Mouse (Mus musculus): ENCODE data around the gene Slc32a1. TPM values are rescaled to one million over a fixed set of nuclear protein-coding genes. Genes with fewer than 3 reads are reported as not detected.

The Slc32a1 gene
- polyA plus RNA-seq, 1 experiment, result 0.02 TPM

DNA sequence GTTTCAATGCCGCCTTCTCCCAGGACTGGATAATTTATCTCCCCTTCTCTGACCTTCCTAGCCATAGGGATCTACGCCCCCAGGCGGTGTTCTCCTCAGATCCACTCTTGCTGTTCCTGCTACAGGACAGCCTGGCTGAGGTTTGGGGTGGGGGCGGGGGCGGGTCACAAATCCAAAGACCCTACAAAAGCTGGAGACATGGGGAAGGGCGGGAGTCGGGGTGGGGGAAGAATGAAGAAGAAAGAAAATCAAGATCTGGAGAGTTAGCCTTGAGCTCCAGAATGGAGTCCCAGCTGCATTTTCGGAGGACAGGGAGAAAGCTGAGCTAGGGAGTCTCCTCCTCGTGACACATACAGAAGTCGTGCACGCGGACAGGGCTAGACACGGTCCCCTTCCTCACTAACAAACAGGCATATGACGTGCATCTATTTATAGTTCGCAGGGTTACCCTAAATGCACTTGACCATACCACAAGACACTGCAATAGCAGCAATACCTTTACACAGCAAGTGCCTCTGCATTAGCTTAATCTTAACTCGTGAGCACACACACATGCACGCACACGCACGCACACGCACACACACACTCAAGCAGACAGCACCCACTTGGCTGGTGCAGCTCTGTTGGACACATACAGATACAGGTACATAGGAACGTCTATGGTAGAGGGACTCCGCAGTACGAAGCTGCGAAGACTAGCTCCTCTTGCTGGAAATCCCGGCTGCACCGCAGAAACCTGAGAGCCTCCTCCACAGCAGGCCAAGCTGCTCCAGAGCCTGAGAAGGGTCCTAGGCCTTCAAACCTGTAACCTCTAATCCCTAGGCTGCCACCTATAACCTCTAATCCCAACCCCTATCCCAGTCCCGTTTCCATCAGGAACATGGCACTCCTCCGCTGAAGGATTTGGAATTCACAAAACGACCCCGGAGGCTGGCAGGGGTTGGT is 1.4 kb downstream of the Slc32a1 start:
- WGBS, result 11% methylated on average over 30 of the region's 30 CpGs
- DNase-seq (ENCODE audit: low read depth, low spot score), result no peak

GRCm38 (mm10) chr2:158612671-158613250 is 2.2 kb downstream of the Slc32a1 start:
- no peak for DNase-seq (ENCODE audit: low read depth, low spot score)
- 17% methylated on average over 10 of the region's 10 CpGs for WGBS

DNA sequence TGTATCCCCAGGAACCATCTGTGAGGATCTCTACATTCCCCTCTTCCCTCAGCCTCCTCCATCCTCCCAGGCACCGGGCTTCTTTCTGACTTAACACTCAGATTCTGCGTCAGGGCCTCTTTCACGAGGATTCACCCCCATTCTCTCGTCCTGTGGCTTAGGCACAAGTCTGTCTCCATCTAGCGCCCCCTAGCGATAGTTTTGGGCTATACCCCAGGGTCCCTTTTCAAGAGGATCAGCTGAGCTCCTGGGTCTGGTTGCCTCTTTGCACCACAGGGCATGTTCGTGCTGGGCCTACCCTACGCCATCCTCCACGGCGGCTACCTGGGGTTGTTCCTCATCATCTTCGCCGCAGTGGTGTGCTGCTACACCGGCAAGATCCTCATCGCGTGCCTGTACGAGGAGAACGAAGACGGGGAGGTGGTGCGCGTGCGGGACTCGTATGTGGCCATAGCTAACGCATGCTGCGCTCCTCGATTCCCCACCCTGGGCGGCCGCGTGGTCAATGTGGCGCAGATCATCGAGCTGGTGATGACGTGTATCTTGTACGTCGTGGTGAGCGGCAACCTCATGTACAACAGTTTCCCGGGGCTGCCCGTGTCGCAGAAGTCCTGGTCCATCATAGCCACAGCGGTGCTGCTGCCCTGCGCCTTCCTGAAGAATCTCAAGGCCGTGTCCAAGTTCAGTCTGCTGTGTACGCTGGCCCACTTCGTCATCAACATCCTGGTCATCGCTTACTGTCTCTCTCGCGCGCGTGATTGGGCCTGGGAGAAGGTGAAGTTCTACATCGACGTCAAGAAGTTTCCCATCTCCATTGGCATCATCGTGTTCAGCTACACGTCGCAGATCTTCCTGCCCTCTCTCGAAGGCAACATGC is 3.2 kb downstream of the Slc32a1 start:
- DNase-seq (ENCODE audit: low read depth, low spot score), result no peak
- 6% methylated on average over 53 of the region's 53 CpGs for WGBS

DNA sequence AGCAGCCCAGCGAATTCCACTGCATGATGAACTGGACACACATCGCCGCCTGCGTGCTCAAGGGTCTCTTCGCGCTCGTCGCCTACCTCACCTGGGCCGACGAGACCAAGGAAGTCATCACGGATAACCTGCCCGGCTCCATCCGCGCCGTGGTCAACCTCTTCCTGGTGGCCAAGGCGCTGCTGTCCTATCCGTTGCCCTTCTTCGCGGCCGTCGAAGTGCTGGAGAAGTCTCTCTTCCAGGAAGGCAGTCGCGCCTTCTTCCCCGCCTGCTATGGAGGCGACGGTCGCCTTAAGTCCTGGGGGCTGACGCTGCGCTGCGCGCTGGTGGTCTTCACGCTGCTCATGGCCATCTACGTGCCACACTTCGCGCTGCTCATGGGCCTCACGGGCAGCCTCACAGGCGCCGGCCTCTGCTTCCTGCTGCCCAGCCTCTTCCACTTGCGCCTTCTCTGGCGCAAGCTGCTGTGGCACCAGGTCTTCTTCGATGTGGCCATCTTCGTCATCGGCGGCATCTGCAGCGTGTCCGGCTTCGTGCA is 3.9 kb downstream of the Slc32a1 start:
- WGBS, result 4% methylated on average over 47 of the region's 47 CpGs
- no peak for DNase-seq (ENCODE audit: low read depth, low spot score)

GRCm38 (mm10) chr2:158615161-158615680 is 4.7 kb downstream of the Slc32a1 start:
- 3% methylated on average over 24 of the region's 24 CpGs for WGBS
- DNase-seq (ENCODE audit: low read depth, low spot score), result no peak

GRCm38 (mm10) chr2:158615702-158616101 is 5.1 kb downstream of the Slc32a1 start:
- DNase-seq (ENCODE audit: low read depth, low spot score), result no peak
- 5% methylated on average over 13 of the region's 13 CpGs for WGBS

- DNase-seq (ENCODE audit: low read depth, low spot score), result no peak
- WGBS, result under 1% methylated on average over 12 of the region's 12 CpGs
These were observed 5.7 kb downstream of the Slc32a1 start for GRCm38 (mm10) chr2:158616296-158616695.

GRCm38 (mm10) chr2:158616790-158617189 is 6.2 kb downstream of the Slc32a1 start:
- WGBS, result 8% methylated on average over 11 of the region's 11 CpGs
- DNase-seq (ENCODE audit: low read depth, low spot score), result no peak

- under 1% methylated on average over 39 of the region's 39 CpGs for WGBS
These were observed 14.2 kb downstream of the Slc32a1 start, which contains the start of gene Actr5 for GRCm38 (mm10) chr2:158624718-158625222. Gene Actr5 (plus strand): TSS chr2:158624888.

DNA sequence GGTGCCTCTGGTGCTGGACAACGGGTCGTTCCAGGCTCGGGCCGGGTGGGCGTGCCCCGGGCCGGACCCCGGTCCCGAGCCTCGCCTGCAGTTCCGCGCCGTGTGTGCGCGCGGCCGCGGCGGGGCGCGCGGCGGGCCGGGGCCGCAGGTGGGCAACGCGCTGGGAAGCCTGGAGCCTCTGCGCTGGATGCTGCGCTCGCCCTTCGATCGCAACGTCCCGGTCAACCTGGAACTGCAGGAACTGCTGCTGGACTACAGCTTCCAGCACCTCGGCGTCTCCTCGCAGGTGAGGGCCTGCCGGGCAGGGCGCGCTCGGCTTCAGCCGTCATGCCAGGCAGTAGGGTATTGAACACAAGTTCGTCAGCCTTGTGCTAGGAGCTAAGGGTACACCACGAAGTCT is 14.7 kb downstream of the Slc32a1 start:
- no peak for DNase-seq (ENCODE audit: low read depth, low spot score)

More at GRCm38 (mm10) chr2:158624718-158625222, 14.2 kb downstream of the Slc32a1 start, which contains the start of gene Actr5:
- peak; percentile 88 for DNase-seq (ENCODE audit: low read depth, low spot score)

DNA sequence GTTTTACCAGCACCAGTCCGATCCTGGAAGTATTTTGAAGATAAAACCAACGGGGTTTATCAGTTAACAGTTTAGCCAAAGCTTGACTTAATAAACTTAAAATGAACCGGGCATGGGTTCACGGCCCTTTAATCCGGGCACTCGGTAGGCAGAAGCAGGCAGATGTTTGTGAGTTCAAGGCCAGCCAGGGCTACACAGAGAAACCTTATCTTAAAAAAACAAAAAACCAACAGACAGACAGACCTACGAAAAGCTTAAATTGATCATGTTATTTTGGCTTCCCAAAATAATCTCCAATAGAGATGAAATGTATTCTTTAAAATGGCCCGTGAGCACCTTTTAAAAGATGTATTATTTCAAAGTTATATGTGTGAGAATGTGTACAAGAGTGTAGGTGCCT is 15.1 kb downstream of the Slc32a1 start:
- no peak for DNase-seq (ENCODE audit: low read depth, low spot score)
- WGBS, result 16% methylated on average over 8 of the region's 8 CpGs

More for the DNA sequence above, 14.7 kb downstream of the Slc32a1 start:
- WGBS, result under 1% methylated on average over 44 of the region's 44 CpGs

GRCm38 (mm10) chr2:158628858-158629257 is 18.3 kb downstream of the Slc32a1 start:
- DNase-seq (ENCODE audit: low read depth, low spot score), result no peak
- WGBS, result 86% methylated on average over 3 of the region's 3 CpGs

DNA sequence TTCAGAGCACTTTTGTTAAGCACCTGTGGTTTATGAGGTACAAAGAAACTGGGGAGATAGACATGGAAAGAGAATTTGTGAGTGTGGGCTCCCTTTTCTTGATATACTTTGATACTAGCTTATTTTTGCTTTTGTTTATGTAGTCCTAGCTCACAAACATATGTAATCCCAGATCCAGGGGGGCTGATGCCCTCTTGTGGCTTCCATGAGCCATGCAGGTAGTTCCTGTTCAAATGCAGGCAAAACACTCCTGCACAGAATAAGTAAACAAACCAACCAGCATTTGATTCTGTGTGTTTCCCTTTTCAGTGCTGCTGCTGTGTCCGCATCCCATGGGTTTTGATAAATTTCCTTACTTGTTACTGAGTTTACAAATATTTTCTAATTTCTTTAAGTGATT is 18.8 kb downstream of the Slc32a1 start:
- WGBS, result 66% methylated on average over 1 of the region's 1 CpGs
- DNase-seq (ENCODE audit: low read depth, low spot score), result no peak

DNA sequence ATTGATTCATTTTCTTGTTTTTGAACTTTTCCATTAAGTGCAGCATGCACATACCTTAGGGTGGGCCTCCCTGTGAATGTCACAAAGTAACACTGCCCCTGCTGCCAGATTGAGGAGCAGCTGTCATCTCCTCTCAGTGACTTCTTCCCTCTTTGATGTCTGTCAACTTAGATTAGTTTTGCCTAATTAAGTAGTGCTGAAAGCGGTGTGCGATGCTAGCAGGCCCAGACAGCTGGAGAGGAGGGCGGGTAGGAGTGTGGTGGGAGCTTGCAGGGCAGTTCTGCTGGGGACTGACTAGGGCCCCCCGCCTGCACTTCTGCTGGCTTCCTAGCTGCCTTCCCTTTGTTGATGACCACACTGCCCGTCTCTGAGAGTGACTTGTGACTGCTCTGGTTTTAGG is 21.3 kb downstream of the Slc32a1 start:
- DNase-seq (ENCODE audit: low read depth, low spot score), result no peak
- 91% methylated on average over 5 of the region's 5 CpGs for WGBS

GRCm38 (mm10) chr2:158641869-158642268 is 31.3 kb downstream of the Slc32a1 start:
- no peak for DNase-seq (ENCODE audit: low read depth, low spot score)
- WGBS, result 18% methylated on average over 2 of the region's 2 CpGs

GRCm38 (mm10) chr2:158642587-158642986 is 32.0 kb downstream of the Slc32a1 start:
- 92% methylated on average over 2 of the region's 2 CpGs for WGBS
- DNase-seq (ENCODE audit: low read depth, low spot score), result no peak

- no peak for DNase-seq (ENCODE audit: low read depth, low spot score)
- WGBS, result 68% methylated on average over 3 of the region's 3 CpGs
These were observed 33.2 kb downstream of the Slc32a1 start for GRCm38 (mm10) chr2:158643791-158644190.

- no peak for DNase-seq (ENCODE audit: low read depth, low spot score)
- WGBS, result 57% methylated on average over 7 of the region's 7 CpGs
These were observed 40.8 kb downstream of the Slc32a1 start for GRCm38 (mm10) chr2:158651159-158651908.
